Mouse (Mus musculus): ENCODE results near the gene Dennd1b.

DNA sequence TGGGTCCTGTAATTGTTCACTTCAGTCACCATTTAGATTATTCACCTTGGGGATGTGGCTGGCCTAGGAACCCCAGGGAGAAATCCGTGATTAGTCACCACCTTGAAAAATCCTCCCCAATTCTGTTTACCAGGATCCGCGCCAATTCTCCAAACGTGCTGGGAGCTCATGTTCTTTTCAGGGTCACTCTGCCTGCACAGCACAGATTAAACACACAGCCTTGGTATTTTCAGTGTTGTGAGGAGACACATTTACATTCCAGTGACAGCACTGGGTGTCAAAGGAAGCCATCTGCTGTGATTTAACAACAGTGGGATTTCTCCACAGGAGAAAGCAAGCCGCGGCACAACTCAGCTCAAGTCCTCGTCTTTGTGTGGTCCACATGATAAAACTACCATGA, 246.6 kb downstream of the Dennd1b start:
- TF ChIP-seq CTCF (IDR thresholded peaks at IDR 0.05; ENCODE audit: low read depth) (no peak), EP300 (IDR thresholded peaks at IDR 0.05; ENCODE audit: low read depth) (no peak)

Data from liver, embryonic 14.5 days (tissue).